Mouse (Mus musculus) ES-E14 (cell line): ENCODE measurements around the gene Tm7sf3.

Experiments used
- CHD2 ChIP-seq: IDR thresholded peaks from 2 replicates; pipeline ENCODE4 v1.6.1; 2014; ENCODE audit warnings: mild to moderate bottlenecking, low read depth, low read length, inconsistent platforms
- MAFK ChIP-seq: IDR thresholded peaks from 2 replicates; pipeline ENCODE4 v1.6.1; 2014; ENCODE audit warnings: mild to moderate bottlenecking, low read depth, low read length, inconsistent platforms; ENCODE audit not compliant: insufficient read depth

DNA sequence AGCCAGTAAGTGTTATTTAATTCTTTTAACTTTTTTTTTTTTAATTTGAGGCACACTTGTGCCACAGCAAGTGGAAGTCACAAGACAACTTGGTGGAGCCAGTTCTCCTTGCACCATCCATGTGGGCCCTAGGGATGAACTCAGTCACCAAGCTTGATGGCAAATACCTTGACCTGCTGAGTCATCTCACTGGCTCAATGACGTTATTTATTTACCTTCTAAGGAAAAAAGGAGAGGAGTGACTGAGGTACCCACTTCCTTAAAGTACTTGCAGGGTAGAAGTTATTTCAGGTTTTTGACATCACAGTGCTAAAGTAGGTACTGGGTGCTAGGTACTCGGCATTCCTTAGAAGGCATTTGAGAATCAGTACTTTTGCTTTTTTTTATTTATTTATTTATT lies 22.8 kb upstream of the Tm7sf3 start:
- TF ChIP-seq CHD2 (no peak), MAFK (no peak)
